Mouse (Mus musculus) bone marrow, adult 2 months (tissue): ENCODE data around the gene 9130230L23Rik. TPM values are rescaled to one million over a fixed set of nuclear protein-coding genes. Genes with fewer than 3 reads are reported as not detected.

Experiments used
- H3K27ac ChIP-seq: fragments of 200-500 bp; 2 replicates; pipeline ENCODE4 v1.5.1; 2012; ENCODE audit warnings: low read depth, mild to moderate bottlenecking, control low read depth, inconsistent platforms, low read length; ENCODE audit not compliant: control insufficient read depth, poor library complexity, insufficient read depth
- H3K4me1 ChIP-seq: fragments of 200-500 bp; 2 replicates; pipeline ENCODE4 v1.6.1; 2011; ENCODE audit warnings: low read length; ENCODE audit not compliant: control insufficient read depth, insufficient read depth
- H3K4me3 ChIP-seq: fragments of 200-500 bp; replicated peaks from 2 replicates; pipeline ENCODE3; 2011; ENCODE audit warnings: mild to moderate bottlenecking, low read depth, low read length, control low read depth; ENCODE audit not compliant: control insufficient read depth
- CTCF ChIP-seq: fragments of 200-500 bp; IDR thresholded peaks from 2 replicates; pipeline ENCODE4 v1.5.1; 2011; ENCODE audit warnings: low read length, control low read depth; ENCODE audit not compliant: control insufficient read depth, insufficient read depth
- POLR2A ChIP-seq: fragments of 200-500 bp; IDR thresholded peaks from 2 replicates; pipeline ENCODE4 v1.6.1; 2011; ENCODE audit warnings: low read depth, mild to moderate bottlenecking, control low read depth, low read length, borderline replicate concordance; ENCODE audit not compliant: control insufficient read depth
- WGBS: fragments of 180-500 bp; shearing (Covaris S2); methylation state at CpG from one replicate; pipeline ENCODE4 v1.1.7; 2018; 5-methylcytosine and 5-hydroxymethylcytosine counted together
- polyA plus RNA-seq: library from polyadenylated mRNA; stranded (reverse); fragments of >200 nt; gene quantifications from 2 replicates; pipeline ENCODE4 v1.2.4, GENCODE M21; 2011; ENCODE audit warnings: low replicate concordance; ENCODE audit not compliant: missing spikeins, insufficient read depth, insufficient read length

9130230L23Rik gene
- polyA plus RNA-seq, 1 experiment, result not detected

- H3K27ac ChIP-seq, result no peak overlapping the region
- WGBS, result 74% methylated on average over 16 of the region's 16 CpGs
Measured at GRCm38 (mm10) chr5:65954130-65955080, 49.7 kb downstream of the 9130230L23Rik start.

GRCm38 (mm10) chr5:65951513-65951909 is 52.6 kb downstream of the 9130230L23Rik start:
- no peak overlapping the region for H3K27ac ChIP-seq
- H3K4me3 ChIP-seq, result no peak overlapping the region
- WGBS, result 54% methylated on average over 4 of the region's 4 CpGs
- TF ChIP-seq POLR2A, result no peak
- TF ChIP-seq CTCF, result peak; percentile 37; the same call in 1 of the 2 replicates
- H3K4me1 ChIP-seq, result no peaks in the 10 kb centered on the region; the same call in 1 of the 2 replicates

More at GRCm38 (mm10) chr5:65954130-65955080, 49.7 kb downstream of the 9130230L23Rik start:
- TF ChIP-seq POLR2A, result no peak
- H3K4me3 ChIP-seq, result no peak overlapping the region
- H3K4me1 ChIP-seq, result no peaks in the 10 kb centered on the region; the same call in 1 of the 2 replicates

GRCm38 (mm10) chr5:65950679-65951512 is 53.2 kb downstream of the 9130230L23Rik start:
- no peaks in the 10 kb centered on the region; the same call in 1 of the 2 replicates for H3K4me1 ChIP-seq
- no peak overlapping the region for H3K27ac ChIP-seq
- no peak overlapping the region for H3K4me3 ChIP-seq
- TF ChIP-seq CTCF, result no peak
- TF ChIP-seq POLR2A, result no peak
- WGBS, result 44% methylated on average over 18 of the region's 18 CpGs

- no peaks in the 10 kb centered on the region; the same call in 1 of the 2 replicates for H3K4me1 ChIP-seq
- TF ChIP-seq CTCF (no peak), POLR2A (no peak)
- WGBS, result 78% methylated on average over 6 of the region's 6 CpGs
Measured at GRCm38 (mm10) chr5:65950236-65950635, 53.8 kb downstream of the 9130230L23Rik start.

GRCm38 (mm10) chr5:65949822-65950221 is 54.3 kb downstream of the 9130230L23Rik start:
- H3K4me3 ChIP-seq, result no peak overlapping the region
- no peak for TF ChIP-seq POLR2A
- no peak for TF ChIP-seq CTCF
- no peaks in the 10 kb centered on the region; the same call in 1 of the 2 replicates for H3K4me1 ChIP-seq
- 71% methylated on average over 3 of the region's 3 CpGs for WGBS
- H3K27ac ChIP-seq, result no peak overlapping the region

More at GRCm38 (mm10) chr5:65950236-65950635, 53.8 kb downstream of the 9130230L23Rik start:
- no peak overlapping the region for H3K27ac ChIP-seq
- H3K4me3 ChIP-seq, result no peak overlapping the region

GRCm38 (mm10) chr5:65941145-65941544 is 62.9 kb downstream of the 9130230L23Rik start:
- WGBS, result 47% methylated on average over 4 of the region's 4 CpGs
- Histone ChIP-seq H3K4me1 (no peaks in the 10 kb centered on the region), H3K27ac (no peak overlapping the region), H3K4me3 (no peak overlapping the region)
- no peak for TF ChIP-seq CTCF
- TF ChIP-seq POLR2A, result no peak

- no peak for TF ChIP-seq POLR2A
- TF ChIP-seq CTCF, result peak; percentile 98
- Histone ChIP-seq H3K4me3 (no peak overlapping the region), H3K4me1 (no peaks in the 10 kb centered on the region), H3K27ac (no peak overlapping the region)
- 52% methylated on average over 9 of the region's 9 CpGs for WGBS
Measured at GRCm38 (mm10) chr5:65937998-65938715, 65.9 kb downstream of the 9130230L23Rik start.
